Mouse (Mus musculus): ENCODE results near the gene Unc5b. TPM values are rescaled to one million over a fixed set of nuclear protein-coding genes. Genes with fewer than 3 reads are reported as not detected.
"Not testable (repeated sequence)": the region's sequence is repeated elsewhere in the genome, so short reads cannot be mapped to it uniquely, and the experiment has no call there.

The Unc5b gene
- polyA plus RNA-seq, 1 experiment from 2014 or later: 13.5 TPM

DNA sequence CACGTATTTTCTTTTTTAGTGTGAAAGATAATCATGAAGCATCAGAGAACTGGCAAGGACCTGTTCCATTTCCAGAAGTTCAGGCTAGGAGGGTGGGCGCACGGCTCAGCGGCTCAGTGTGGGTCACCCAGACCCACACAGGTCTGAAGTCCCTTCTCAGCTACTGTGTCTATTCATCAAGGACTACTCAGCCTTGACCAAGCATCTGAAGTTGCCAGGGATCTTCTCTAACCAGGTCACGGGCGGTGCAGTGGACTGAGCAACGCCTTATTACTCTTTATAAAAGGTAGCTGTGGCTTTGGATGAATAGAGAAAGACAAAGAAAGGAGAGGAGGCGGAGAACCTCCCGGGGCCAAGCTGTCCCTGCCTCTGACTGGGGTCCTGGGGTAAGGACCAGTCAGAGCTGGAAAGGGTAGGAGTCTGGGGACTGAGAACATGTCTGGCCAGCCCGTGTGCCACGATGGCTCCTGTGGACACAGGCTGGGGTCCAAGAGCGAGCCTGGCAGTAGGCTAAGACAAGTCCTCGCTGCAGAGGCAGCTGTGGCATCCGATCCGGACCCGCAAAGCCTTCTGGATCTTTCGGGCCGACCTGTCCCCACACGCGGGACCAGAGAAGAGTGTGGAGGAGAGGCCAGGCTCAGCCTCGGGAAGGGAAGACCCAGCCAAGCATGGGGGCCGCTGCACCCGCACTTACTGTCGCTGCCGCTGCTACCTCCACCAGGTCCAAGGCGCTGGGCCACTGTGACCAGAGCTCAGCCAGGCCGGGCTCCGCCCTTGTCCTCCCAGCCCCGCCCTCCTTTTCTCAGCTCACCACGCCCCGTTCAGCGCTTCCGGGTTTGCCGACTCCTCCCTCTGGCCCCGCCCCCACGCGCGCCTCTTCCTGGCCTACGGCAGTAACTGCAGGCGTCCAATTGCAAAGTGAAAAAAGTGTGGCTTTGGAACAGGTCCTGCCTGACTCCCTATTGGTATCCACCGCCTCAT lies 79.1 kb downstream of the Unc5b start, which contains the start of gene Slc29a3:
TSS of gene Slc29a3 (minus strand) at position 755 of the 981 bp plus-strand sequence.
- Histone ChIP-seq H3K27ac (peak within 1 kb of the TSS; percentile 54), H3K36me3 (peaks cover 3% of the 10 kb centered on the region; the same call in 1 of the 2 replicates), H3K4me2 (peak within 1 kb of the TSS; percentile 74), H3K4me1 (replicated peaks) (peaks cover 24% of the 10 kb centered on the region), H3K9me3 (peaks cover 8% of the 10 kb centered on the region; the same call in 1 of the 2 replicates), H3K27me3 (no peaks in the 10 kb centered on the region), H3K9ac (replicated peaks) (peak within 1 kb of the TSS; percentile 75), H3K4me3 (replicated peaks) (peak within 1 kb of the TSS; percentile 59)
- peak; percentile 92 for ATAC-seq (ENCODE audit: insufficient number of reproducible peaks, insufficient read depth, low FRiP score, low TSS enrichment, low read depth)
- WGBS: 12% methylated on average over 41 of the region's 41 CpGs

DNA sequence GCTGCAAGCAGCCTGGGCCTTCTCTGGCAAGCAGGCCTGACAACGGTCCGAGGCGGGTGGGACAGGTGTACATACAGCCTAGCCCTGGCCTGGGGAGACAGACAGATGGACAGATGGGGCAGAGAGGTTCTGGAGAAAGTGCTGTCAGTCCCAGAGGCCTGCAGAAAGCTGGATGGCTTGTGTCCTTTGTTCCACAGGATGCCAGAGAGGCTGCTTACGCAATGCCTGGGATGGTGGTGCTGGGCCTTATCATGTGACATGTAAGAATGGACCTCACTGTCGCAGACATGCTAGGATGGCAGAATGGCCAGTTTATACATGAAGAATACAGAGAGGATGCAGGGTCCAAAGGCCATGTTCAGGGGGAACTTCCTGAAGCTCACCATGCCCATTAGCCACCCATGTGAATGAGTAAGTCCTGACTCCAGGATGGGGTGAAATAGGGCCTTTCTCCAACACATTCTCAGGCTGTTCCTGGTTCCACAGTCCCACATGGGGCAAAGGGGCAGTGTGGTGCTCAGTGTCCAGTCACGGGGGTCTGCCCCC lies 83.6 kb downstream of the Unc5b start:
- no peaks in the 10 kb centered on the region for H3K27me3 ChIP-seq
- WGBS: 67% methylated on average over 6 of the region's 6 CpGs
- peak overlapping the region; percentile 14; the same call in 1 of the 2 replicates for H3K9ac ChIP-seq (replicated peaks)
- no peak for ATAC-seq (ENCODE audit: insufficient number of reproducible peaks, insufficient read depth, low FRiP score, low TSS enrichment, low read depth)
- peak overlapping the region; percentile 2; the same call in 1 of the 2 replicates for H3K27ac ChIP-seq
- peaks cover 24% of the 10 kb centered on the region for H3K4me1 ChIP-seq (replicated peaks)
- peaks cover 3% of the 10 kb centered on the region; the same call in 1 of the 2 replicates for H3K36me3 ChIP-seq
- H3K4me3 ChIP-seq (replicated peaks): no peak overlapping the region
- no peaks in the 10 kb centered on the region for H3K9me3 ChIP-seq
- H3K4me2 ChIP-seq: no peak overlapping the region

DNA sequence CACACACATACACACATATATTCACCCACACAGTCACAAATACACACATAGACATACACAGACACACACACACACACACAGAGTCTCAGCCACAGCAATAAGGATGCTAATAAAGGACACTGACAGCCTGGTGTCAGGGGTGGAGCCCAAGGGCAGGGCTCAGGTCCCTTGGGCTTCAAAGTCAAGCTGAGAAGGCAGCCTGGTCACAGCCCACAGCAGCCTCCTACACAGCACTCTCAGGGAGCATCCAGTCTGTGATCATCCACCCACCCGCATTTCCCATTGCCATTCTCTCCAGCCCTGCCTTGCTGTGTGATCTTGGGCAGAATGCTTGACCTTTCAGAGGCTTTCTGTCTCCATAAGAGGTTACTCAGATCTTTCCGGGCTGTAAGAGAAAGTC lies 84.9 kb downstream of the Unc5b start:
- WGBS: 81% methylated on average over 2 of the region's 2 CpGs
- ATAC-seq (ENCODE audit: insufficient number of reproducible peaks, insufficient read depth, low FRiP score, low TSS enrichment, low read depth): no peak
- no peak overlapping the region for H3K4me3 ChIP-seq (replicated peaks)
- no peaks in the 10 kb centered on the region for H3K27me3 ChIP-seq
- peaks cover 17% of the 10 kb centered on the region for H3K4me1 ChIP-seq (replicated peaks)
- no peaks in the 10 kb centered on the region for H3K9me3 ChIP-seq
- no peak overlapping the region for H3K4me2 ChIP-seq
- H3K9ac ChIP-seq (replicated peaks): peak overlapping the region; percentile 14; the same call in 1 of the 2 replicates
- H3K36me3 ChIP-seq: peaks cover 3% of the 10 kb centered on the region; the same call in 1 of the 2 replicates
- H3K27ac ChIP-seq: no peak overlapping the region

DNA sequence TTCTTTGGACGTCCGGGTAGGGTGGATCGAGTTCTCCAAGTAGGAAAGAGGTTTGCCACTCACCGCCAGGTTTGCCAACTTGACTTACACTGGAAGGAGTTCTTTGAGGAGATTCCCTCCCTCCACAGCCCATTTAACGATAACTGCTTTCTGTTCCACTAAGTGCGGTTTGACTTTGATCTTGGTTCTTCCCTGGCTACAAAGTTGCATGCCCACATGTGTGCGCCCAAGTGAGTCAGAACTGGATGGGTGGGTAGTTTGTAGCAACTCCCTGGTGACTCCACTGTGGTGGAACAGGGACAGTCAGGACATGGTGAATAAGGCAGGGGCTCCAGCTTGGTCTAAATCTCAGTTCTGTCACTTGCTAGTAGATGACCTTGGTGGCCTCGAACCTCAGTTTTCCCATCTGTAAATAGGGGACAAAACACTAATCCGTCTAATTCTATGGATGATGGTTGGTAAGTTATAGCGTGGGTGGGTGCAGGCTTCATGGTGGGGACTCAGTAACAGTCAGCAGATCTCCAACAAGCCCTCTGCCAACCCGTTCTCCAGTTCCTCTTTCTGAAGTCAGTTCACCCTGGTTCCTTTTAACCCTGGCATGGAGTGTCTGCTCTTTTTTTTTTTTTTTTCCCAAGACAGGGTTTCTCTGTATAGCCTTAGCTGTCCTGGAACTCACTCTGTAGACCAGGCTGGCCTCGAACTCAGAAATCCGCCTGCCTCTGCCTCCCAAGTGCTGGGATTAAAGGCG lies 86.7 kb downstream of the Unc5b start:
- Histone ChIP-seq H3K9me3 (no peaks in the 10 kb centered on the region), H3K4me3 (replicated peaks) (no peak overlapping the region), H3K27ac (no peak overlapping the region), H3K27me3 (no peaks in the 10 kb centered on the region), H3K9ac (replicated peaks) (no peak overlapping the region), H3K4me2 (no peak overlapping the region), H3K36me3 (no peaks in the 10 kb centered on the region), H3K4me1 (replicated peaks) (peaks cover 14% of the 10 kb centered on the region)
- WGBS: 86% methylated on average over 14 of the region's 14 CpGs
- no peak for ATAC-seq (ENCODE audit: insufficient number of reproducible peaks, insufficient read depth, low FRiP score, low TSS enrichment, low read depth)

DNA sequence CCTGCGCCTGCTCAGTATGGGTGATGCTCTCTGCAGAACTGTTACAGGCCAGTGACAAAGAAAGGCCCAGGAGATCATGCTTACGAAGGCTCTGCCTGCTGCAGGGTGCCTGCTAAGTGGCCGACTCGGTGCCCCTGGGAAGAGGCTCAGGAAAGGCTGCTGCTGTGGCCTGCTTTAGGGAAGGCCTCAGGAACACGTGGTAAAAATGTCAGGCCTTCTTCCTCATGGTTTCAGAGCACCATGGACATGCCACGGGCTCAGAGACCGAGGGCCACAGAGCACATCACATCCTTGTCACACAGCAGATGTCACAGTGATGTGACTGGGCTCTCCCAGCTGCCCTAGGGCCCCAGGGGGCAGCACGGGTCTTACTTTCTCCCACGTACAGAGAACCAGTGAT lies 87.7 kb downstream of the Unc5b start:
- no peaks in the 10 kb centered on the region for H3K9me3 ChIP-seq
- no peaks in the 10 kb centered on the region for H3K36me3 ChIP-seq
- H3K27ac ChIP-seq: no peak overlapping the region
- H3K4me2 ChIP-seq: no peak overlapping the region
- no peak overlapping the region for H3K9ac ChIP-seq (replicated peaks)
- no peak for ATAC-seq (ENCODE audit: insufficient number of reproducible peaks, insufficient read depth, low FRiP score, low TSS enrichment, low read depth)
- H3K27me3 ChIP-seq: no peaks in the 10 kb centered on the region
- 66% methylated on average over 9 of the region's 9 CpGs for WGBS
- H3K4me1 ChIP-seq (replicated peaks): peaks cover 14% of the 10 kb centered on the region
- no peak overlapping the region for H3K4me3 ChIP-seq (replicated peaks)

DNA sequence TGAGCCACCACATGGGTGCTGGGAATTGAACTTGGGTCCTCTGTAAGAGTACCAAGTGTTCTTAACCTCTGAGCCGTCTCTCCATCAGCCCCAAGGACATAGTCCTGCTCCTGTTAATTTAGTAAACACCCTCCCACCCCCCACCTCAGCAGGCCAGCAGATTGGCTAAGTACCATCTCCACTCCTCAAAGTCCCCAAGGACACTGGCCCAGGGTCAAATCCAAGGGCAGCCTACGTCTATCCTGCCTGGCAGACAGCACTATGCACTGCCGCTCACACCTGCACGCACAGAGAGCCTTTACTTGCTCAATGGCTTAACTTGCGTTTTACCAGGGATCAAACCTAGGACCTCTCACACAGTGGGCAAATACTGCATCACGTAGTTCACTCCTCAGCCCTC lies 88.4 kb downstream of the Unc5b start:
- Histone ChIP-seq H3K36me3 (no peaks in the 10 kb centered on the region), H3K9ac (replicated peaks) (no peak overlapping the region), H3K4me1 (replicated peaks) (peaks cover 12% of the 10 kb centered on the region), H3K4me3 (replicated peaks) (no peak overlapping the region), H3K27me3 (no peaks in the 10 kb centered on the region), H3K9me3 (no peaks in the 10 kb centered on the region), H3K27ac (no peak overlapping the region), H3K4me2 (no peak overlapping the region)
- WGBS: 83% methylated on average over 6 of the region's 6 CpGs
- no peak for ATAC-seq (ENCODE audit: insufficient number of reproducible peaks, insufficient read depth, low FRiP score, low TSS enrichment, low read depth)

DNA sequence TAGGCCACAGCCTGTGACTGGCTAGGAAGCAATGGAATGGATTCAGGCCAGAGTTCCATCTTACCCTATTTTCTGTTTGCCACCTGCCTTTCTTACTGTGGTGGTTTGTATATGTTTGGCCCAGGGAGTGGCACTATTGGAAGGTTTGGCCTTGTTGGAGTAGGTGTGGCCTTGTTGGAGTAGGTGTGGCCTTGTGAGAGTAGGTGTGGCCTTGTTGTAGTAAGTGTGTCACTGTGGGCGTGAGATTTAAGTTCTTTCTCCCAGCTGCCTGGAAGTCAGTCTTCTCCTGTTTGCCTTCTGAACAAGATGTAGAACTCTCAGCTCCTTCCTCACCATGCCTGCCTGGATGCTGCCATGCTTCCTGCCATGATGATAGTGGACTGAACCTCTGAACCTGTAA lies 89.1 kb downstream of the Unc5b start:
- WGBS: 74% methylated on average over 1 of the region's 1 CpGs
- H3K36me3 ChIP-seq; ATAC-seq (ENCODE audit: insufficient number of reproducible peaks, insufficient read depth, low FRiP score, low TSS enrichment, low read depth); H3K4me2 ChIP-seq; H3K27me3 ChIP-seq; H3K27ac ChIP-seq; H3K4me1 ChIP-seq (replicated peaks); H3K9me3 ChIP-seq; H3K9ac ChIP-seq (replicated peaks); H3K4me3 ChIP-seq (replicated peaks): not testable (repeated sequence)

DNA sequence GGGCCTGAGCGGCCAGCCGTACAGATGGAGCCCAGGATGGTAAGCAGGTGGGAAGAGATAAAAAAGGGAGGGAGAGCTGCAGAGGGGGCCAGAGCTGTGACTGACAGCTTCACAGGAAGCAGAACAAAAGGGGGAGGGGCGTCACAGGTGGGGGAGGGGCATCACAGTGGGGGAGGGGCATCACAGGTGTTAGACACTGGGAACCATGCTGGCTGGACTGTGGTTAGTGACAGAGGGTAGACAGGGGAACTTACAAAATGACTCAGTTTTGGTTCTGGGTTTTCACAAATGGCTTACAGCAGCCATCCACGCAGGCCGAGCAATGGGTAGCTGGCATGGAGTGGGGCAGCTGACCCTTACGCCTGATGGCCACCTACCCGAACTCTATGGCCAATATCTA lies 89.9 kb downstream of the Unc5b start:
- no peak for ATAC-seq (ENCODE audit: insufficient number of reproducible peaks, insufficient read depth, low FRiP score, low TSS enrichment, low read depth)
- Histone ChIP-seq H3K9ac (replicated peaks) (no peak overlapping the region), H3K4me1 (replicated peaks) (peaks cover 4% of the 10 kb centered on the region; the same call in 1 of the 2 replicates), H3K4me3 (replicated peaks) (no peak overlapping the region), H3K36me3 (peaks cover 6% of the 10 kb centered on the region; the same call in 1 of the 2 replicates), H3K27me3 (no peaks in the 10 kb centered on the region), H3K4me2 (no peak overlapping the region), H3K9me3 (no peaks in the 10 kb centered on the region), H3K27ac (no peak overlapping the region)
- 77% methylated on average over 7 of the region's 7 CpGs for WGBS

DNA sequence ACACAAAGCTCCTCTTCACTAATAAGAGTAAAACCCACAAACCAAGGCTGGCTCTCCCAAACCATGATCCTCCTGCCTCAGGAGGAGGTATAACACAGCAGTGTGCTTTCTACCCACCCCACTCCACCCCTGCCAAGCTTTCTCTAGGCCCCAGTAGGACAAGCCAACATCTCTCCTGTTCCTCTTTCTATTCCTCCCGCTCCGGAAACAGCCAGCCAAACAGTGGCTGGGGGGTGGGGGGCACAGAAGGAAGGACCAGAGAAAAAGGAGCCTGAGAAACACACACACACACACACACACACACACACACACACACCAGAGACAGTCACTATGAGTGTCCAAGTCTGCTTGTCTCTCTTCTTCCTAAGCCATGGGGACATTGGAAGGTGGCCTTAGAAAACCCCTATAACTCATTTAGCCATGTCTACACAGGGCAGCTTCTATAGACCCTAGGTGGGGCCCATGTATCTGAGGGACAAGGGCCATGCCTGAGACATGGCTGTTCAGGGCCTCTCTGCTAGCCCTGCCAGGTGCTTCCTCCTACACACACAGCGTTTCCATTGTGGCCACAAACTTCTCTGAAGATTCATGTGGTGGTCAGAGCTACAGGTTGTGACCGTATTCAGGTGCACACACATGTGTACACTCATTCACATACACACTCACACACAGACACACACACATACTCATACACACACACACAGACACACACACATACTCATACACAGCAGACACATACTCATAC lies 91.6 kb downstream of the Unc5b start:
- H3K9me3 ChIP-seq: no peaks in the 10 kb centered on the region
- no peaks in the 10 kb centered on the region for H3K27me3 ChIP-seq
- H3K27ac ChIP-seq: no peak overlapping the region
- ATAC-seq (ENCODE audit: insufficient number of reproducible peaks, insufficient read depth, low FRiP score, low TSS enrichment, low read depth): no peak
- H3K4me3 ChIP-seq (replicated peaks): no peak overlapping the region
- H3K4me1 ChIP-seq (replicated peaks): peaks cover 4% of the 10 kb centered on the region; the same call in 1 of the 2 replicates
- WGBS: 98% methylated on average over 4 of the region's 4 CpGs
- H3K9ac ChIP-seq (replicated peaks): no peak overlapping the region
- no peak overlapping the region for H3K4me2 ChIP-seq
- H3K36me3 ChIP-seq: peaks cover 6% of the 10 kb centered on the region; the same call in 1 of the 2 replicates

DNA sequence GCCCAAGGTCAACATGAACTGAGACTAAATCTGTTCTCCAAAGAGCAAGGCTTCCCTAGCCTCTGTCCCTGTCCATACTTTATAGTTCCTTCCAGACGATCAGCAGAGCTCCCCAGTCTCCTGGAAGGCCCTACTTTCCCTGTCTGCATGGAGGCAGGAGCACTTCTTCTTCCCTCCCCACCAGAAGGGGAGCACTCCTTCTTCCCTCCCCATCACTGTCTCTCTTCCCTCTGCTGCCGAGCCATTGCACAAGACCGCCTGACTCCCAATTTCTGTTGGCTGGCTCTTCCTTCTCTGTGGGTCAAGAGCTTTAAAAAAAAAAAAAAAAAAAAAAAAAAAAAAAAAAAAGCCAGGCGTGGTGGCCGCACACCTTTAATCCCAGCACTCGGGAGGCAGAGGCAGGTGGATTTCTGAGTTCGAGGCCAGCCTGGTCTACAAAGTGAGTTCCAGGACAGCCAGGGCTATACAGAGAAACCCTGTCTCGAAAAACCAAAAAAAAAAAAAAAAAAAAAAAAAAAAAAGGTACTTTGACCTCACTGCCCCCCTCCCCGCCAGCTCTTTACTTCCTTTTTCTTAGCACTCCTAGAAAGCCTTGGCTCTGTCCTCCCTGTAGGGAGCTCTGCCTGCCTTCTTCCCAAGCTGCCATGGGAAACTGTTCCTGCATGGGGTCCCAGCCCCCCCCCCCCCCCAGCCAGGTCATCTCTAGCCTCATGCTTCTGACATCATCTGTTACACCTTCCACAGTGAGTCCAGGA lies 93.3 kb downstream of the Unc5b start:
- Histone ChIP-seq H3K36me3 (peaks cover 6% of the 10 kb centered on the region; the same call in 1 of the 2 replicates), H3K9me3 (no peaks in the 10 kb centered on the region), H3K4me3 (replicated peaks) (no peak overlapping the region), H3K27me3 (no peaks in the 10 kb centered on the region), H3K9ac (replicated peaks) (no peak overlapping the region), H3K4me1 (replicated peaks) (peaks cover 8% of the 10 kb centered on the region), H3K4me2 (no peak overlapping the region), H3K27ac (no peak overlapping the region)
- ATAC-seq (ENCODE audit: insufficient number of reproducible peaks, insufficient read depth, low FRiP score, low TSS enrichment, low read depth): no peak
- WGBS: 84% methylated on average over 8 of the region's 9 CpGs
